ENCODE assay signal across 13 mouse cellular contexts in the genomic region with DNA sequence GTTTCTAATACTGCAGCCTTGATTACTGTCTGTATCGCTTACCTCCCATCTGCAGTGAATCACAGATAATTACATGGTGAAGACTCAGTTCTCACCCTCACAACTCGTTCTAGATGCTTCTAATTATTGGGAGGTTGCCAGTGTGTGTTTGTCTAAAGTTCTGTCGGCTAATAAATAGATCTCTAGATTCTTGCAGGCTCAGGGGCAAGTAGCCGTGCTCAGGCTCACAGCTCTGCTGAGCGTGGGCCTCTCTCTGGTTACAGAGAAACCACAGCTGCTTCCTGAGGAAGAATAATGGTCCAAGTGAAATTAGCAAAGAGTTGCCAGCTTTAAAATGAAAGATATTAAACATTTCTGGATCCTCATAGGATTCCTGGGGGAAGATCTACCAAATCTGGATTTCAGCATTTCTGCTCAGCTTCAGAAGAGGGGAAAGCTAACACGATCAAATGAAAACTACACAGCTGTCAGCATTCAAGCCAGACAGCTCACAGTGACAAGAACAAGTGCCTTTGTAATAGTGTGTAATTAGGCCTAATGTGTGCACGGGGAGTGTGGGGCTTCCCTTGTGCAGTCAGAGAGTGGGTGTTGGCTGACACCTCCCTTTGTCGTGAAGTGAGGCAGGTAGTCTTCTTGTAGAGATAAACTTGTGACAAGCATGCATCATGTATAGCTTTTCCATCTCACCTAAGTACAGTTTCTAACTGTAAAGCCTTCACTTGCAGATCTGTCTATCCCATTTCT.
A peak's percentile ranks its signal among the peaks of the same experiment; 100 is the strongest.
DNase-seq lines count a peak whose midpoint lies in the region; ATAC-seq and TF ChIP-seq lines count a peak whose summit lies in the region.
"Had no signal": no experiment of that assay in that cellular context is flagged by ENCODE, and none has a peak within 500 bp of the region (broad histone marks: within the 10 kb centered on the region; RNA-seq: fewer than 3 reads in every experiment).

No protein-coding gene starts in this region.

- 42% methylated on average over 8 of the region's 8 CpGs for WGBS in kidney, adult 2 months
- 26% methylated on average over 8 of the region's 8 CpGs for WGBS in stomach, embryonic 15.5 days
- 58% methylated on average over 8 of the region's 8 CpGs for WGBS in hindbrain, embryonic 12.5 days

- no peaks in the 10 kb centered on the region for H3K9me3 ChIP-seq in stomach, embryonic 15.5 days
- H3K9me3 ChIP-seq in hindbrain, embryonic 12.5 days (replicated peaks): no peaks in the 10 kb centered on the region

- no peak overlapping the region for H3K9ac ChIP-seq in stomach, embryonic 15.5 days
- no peak overlapping the region for H3K9ac ChIP-seq in hindbrain, embryonic 12.5 days

- H3K4me3 ChIP-seq in kidney, adult 2 months (ENCODE audit: insufficient read depth, low read depth, low read length): no peak overlapping the region
- H3K4me3 ChIP-seq in stomach, embryonic 15.5 days (replicated peaks): no peak overlapping the region
- no peak overlapping the region for H3K4me3 ChIP-seq in hindbrain, embryonic 12.5 days

- TF ChIP-seq POLR2A in kidney, adult 2 months (IDR thresholded peaks at IDR 0.05; ENCODE audit: low read depth, low read length): no peak

- H3K4me2 ChIP-seq in stomach, embryonic 15.5 days: no peak overlapping the region
- H3K4me2 ChIP-seq in hindbrain, embryonic 12.5 days (replicated peaks): no peak overlapping the region

- TF ChIP-seq CTCF in kidney, adult 2 months (conservative IDR thresholded peaks at IDR 0.05; ENCODE audit: insufficient read depth, insufficient read length, low read depth, low read length): no peak

- DNase-seq in kidney, adult 2 months: peak; percentile 20
- DNase-seq in kidney, adult 11 months: no peak
- DNase-seq in right cerebral cortex, postnatal 25 days: peak; percentile 27
- DNase-seq in right cerebral cortex, adult 2 months (ENCODE audit: low spot score in 2 of 2): no peak
- DNase-seq in layer of hippocampus, postnatal 14 days (ENCODE audit: low spot score in 2 of 2): no peak
- DNase-seq: adrenal gland, postnatal 25 days; cerebellum, adult 9-11 months; midbrain, embryonic 14.5 days; retina, postnatal 1 day; thymus, postnatal 14 days had no signal

- H3K27ac ChIP-seq in kidney, adult 2 months (ENCODE audit: insufficient read depth, low read depth, low read length): no peak overlapping the region
- H3K27ac ChIP-seq in stomach, embryonic 15.5 days: peak overlapping the region; percentile 17
- H3K27ac ChIP-seq in hindbrain, embryonic 12.5 days: no peak overlapping the region

- peaks cover 13% of the 10 kb centered on the region for H3K4me1 ChIP-seq in kidney, adult 2 months (ENCODE audit: control insufficient read depth, insufficient read depth, low read length)
- H3K4me1 ChIP-seq in stomach, embryonic 15.5 days: peaks cover 8% of the 10 kb centered on the region
- H3K4me1 ChIP-seq in hindbrain, embryonic 12.5 days: 0 out of 2 replicates have a peak, but pooled peaks cover 3% of the 10 kb centered on the region

- no peaks in the 10 kb centered on the region for H3K36me3 ChIP-seq in kidney, adult 2 months (ENCODE audit: control insufficient read depth, insufficient read depth, low read length)
- no peaks in the 10 kb centered on the region; the same call in 1 of the 2 replicates for H3K36me3 ChIP-seq in stomach, embryonic 15.5 days
- 0 out of 2 replicates have a peak, but pooled peaks cover 9% of the 10 kb centered on the region for H3K36me3 ChIP-seq in hindbrain, embryonic 12.5 days

- peak; percentile 52; the same call in 1 of the 2 replicates for ATAC-seq in granulocyte monocyte progenitor cell, adult 5-6 weeks (replicated peaks; ENCODE audit: poor library complexity, severe bottlenecking)
- ATAC-seq in stomach, embryonic 15.5 days (ENCODE audit: insufficient read depth, low FRiP score, low read depth): no peak
- no peak for ATAC-seq in hindbrain, embryonic 12.5 days (ENCODE audit: low FRiP score)

- no peaks in the 10 kb centered on the region for H3K27me3 ChIP-seq in kidney, adult 2 months (replicated peaks; ENCODE audit: control insufficient read depth, insufficient read depth, low read length)
- no peaks in the 10 kb centered on the region for H3K27me3 ChIP-seq in stomach, embryonic 15.5 days (replicated peaks)
- H3K27me3 ChIP-seq in hindbrain, embryonic 12.5 days: no peaks in the 10 kb centered on the region

Comparison
In these comparisons a context has a peak if more than half of its experiments do, and no peak if none do; other contexts are left out.
1. DNase-seq: peak in kidney, adult 2 months (single experiment) and right cerebral cortex, postnatal 25 days (single experiment); none in kidney, adult 11 months (single experiment), right cerebral cortex, adult 2 months (0 of 2) and layer of hippocampus, postnatal 14 days (0 of 2).